Mouse (Mus musculus) 3T3-L1 (cell line): ENCODE measurements around the gene Csk.
A peak's percentile ranks its signal among the peaks of the same experiment; 100 is the strongest.

Experiments used
- DNase-seq: peaks from one replicate; pipeline ENCODE4 v3.0.0-alpha.2; 2015; ENCODE audit warnings: low read depth, low spot score

The Csk gene

DNA sequence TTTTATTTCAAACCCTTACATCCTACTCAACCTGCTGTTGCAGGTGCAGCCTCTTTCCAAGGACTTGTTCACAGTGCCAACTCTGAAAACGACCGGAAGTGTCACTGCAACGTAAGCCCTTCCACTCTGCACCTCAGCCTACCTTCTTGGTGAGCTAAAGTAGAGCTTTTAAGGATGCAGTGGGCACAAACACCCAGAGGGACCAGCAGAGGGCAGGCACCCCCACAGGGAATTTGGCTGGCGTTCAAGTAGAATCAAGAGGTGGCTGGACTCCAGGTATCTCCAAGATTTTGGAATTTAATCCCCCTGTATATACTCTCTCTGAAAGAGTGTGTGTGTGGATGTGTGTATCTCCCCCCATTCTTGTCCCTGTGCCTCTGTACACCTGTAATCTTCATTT, 4.4 kb upstream of the Csk start:
- no peak for DNase-seq

- no peak for DNase-seq
Observed at GRCm38 (mm10) chr9:57656631-57657350, 3.4 kb upstream of the Csk start.

DNA sequence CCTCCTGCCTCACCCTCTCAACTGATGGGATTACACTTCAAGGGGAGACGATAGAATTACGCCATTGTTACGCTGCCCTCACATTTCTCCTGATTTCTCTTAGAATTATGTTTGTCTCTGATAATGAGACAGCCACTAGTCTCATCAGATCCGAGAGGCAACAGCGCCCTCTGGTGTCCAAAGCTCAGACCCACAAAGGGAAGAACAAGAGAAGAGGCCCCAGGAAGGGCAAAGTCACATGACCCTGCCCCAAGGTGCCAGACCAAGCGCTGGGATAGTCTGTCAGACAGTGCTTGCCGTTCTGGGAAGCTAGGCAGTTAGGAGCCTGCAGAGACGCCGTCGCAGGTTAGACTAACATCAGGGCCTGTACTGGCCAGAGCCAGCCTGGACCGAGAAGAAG, 2.3 kb upstream of the Csk start:
- peak; percentile 98 for DNase-seq

DNA sequence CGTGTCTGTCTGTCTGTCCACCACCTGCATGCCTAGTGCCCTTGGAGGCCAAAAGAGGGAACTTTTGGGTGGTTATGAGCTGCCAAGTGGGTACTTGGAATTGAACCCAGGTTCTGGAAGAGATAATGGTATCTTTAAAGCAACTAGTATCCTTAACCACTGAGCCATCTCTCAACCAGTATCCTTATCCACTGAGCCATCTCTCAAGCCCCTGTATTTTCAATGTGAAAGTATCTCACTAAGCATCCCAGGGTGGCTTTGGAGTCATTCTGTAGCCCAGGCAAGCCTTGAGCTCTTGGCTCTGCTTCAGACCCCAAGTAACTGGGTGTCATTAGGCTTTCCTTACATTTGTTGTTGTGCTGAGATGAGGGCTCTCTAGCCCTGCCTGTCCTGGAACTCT, 1.5 kb upstream of the Csk start:
- DNase-seq, result no peak

- no peak for DNase-seq
Observed at GRCm38 (mm10) chr9:57652855-57653254, 576 bp downstream of the Csk start.

DNA sequence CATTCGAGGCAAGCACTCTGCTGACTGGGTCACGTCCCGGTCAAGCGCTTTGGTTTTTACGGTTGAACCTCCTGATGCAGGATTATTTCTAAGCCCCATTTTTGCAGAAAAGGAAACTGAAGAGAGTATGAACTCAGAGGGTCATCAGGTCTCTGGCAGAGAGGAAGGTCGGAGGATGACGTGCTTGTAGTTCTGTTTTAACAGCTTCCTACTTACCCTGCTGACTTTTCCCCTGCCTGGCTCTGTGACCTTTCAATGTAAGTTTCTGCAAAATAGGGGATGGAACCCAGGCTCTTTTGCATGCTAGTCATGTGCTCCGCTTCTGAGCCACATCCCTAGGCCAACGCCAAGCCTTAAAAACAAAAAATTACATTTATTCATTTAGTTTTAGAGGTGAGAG, 1.1 kb downstream of the Csk start:
- no peak for DNase-seq

- DNase-seq, result no peak
Observed at GRCm38 (mm10) chr9:57650786-57651311, 2.6 kb downstream of the Csk start.

- DNase-seq, result peak; percentile 58
Observed at GRCm38 (mm10) chr9:57650130-57650785, 3.2 kb downstream of the Csk start.

DNA sequence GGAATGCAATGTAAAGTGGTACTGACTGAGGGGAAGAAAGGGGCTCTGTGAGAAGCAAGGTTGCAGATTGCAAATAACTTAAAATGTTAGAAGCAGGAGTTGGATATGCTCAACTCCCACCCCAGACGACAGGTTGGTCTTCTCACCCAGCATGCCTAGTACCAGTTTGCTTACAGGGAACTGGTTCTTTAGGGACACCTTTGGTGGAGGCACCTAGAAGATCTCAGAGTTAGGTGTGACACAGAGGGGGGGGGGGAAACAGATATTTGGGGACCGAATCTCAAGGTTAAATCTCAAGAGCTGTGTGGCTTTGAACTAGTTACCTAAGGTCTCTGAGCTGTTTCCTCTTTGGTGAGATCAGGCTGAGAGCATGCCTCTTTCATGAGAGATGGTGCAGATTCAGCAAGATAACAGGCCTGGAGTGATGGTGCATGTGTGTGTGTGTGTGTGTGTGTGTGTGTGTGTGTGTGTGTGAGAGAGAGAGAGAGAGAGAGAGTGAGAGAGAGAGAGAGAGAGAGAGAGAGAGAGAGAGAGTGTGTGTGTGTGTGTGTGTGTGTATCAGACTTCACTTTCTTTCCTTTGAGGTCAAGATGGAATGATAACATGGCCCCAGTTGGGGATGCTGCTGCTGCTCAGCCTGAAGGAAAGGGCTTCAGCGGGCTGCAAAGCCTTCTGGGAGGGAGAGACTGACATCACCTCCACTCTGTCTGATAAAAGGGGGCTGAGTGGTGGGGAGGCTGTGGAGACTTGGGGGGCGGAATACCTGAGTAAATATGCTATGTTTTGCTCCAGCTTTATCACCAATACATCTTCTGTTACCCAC, 5.9 kb downstream of the Csk start:
- no peak for DNase-seq

GRCm38 (mm10) chr9:57646551-57647103, 6.8 kb downstream of the Csk start:
- DNase-seq, result no peak

- peak; percentile 83 for DNase-seq
Observed at GRCm38 (mm10) chr9:57644944-57645893, 8.2 kb downstream of the Csk start.

DNA sequence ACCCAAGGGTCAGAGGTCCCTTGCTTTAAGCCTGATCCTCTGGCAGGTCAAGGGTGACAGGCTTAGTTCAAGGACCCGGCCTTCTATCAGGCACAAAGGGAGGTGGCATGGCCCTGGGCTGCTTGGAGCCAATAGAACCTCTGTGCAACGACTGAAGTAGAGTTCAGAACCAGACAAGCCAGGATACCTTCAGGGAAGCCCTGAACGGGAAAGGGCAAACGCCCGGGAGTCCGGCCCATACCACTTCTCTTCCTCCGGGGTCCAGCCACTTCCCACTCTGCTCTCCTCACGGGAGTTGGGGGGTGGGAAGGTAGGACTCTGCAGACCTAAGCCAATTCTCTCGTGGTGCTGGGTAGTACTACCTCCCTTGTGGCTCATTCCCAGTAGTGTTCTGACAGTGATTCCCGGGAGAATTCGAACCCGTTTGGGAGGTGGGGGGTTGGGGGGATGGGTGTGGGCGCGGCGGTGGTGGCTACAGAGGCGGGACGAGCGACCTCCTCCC, 8.9 kb downstream of the Csk start:
- DNase-seq, result peak; percentile 42

GRCm38 (mm10) chr9:57643856-57644180, 9.6 kb downstream of the Csk start:
- no peak for DNase-seq

DNA sequence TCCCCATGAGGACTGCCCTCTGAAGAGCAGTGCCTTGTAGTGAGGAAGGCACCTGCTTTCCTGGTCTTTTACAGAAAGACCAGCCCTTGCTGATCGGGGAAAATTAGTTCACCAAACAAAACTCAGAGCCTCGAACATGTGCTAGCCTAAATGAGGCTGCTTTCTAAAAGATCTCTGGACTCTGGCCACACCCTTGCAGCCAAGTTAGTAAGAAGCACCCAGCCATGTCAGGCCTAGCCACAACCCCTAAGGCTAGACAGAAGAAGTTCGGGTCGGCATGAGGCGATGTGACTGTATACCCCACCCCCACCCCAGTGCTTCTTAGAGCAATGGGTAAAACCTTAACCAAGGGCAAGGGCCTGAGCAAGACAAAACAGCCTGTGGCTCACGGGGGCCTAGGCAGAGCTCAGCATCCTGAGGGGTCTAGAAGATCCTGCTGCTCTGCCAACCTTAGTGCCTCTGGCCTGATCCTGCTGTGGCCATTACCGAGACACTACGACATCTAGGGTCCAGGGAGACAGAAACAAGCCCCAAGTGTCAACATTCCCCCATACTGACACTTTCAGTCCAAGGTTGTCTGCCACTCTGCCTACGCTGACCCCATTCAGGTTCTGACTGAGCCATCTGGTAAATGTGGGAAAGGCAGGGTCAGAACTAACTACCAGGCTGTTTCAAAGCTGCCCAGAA, 10.1 kb downstream of the Csk start:
- no peak for DNase-seq

DNA sequence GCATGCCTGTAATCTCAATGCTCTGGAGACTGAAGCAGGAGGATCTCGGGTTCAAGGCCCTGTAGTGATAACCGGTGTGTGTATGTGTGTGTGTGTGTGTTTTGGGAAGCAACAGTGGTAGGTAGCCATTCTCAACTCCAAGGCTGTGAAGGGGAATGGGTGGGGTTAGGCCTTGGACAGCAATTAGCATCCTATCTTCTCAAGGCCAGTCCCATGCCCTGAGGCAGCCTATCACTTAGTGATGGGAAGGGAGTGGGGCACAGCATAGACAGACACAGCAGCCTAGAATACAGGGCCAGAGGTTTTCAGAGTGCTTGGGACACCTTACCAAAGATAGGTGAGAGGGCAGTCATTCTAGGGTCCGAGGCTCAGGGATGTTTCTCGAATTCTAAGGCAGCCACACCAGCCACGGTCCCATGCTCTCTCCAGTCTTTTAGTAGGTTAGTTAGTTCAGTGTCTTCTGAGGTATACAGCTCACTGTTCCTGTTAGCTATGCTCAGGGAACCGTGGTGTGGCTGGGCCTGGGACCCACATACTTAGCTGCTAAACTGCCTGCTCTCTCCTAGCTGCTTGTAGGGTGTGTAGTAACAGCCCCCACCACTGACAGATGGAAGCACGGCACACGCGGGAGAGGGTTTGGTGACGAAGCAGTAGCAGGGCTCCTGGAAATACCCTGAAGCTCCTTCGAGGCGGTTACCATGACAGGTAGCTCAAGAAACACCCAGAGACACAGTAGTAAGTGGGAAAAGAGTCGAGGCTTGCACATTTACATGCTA, 11.5 kb downstream of the Csk start:
- DNase-seq, result no peak

DNA sequence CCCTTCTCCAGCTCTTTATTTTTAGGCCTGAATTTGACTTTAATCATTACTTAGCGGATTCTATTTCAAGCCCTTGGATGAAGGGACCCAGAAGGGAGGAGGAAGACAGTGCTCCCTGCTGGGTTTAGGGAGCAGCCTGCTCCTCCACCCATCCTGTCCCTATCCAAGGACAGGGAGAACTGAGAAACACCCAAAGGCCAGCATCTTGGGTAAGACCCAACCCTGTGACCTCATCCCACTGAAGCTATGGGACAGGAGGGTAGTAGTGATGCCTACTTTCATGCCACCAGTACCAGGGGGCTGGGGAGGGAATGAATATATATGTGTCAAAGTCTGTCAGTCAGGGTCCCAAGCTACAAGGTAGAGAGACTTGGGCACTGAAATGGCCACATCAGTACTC, 12.4 kb downstream of the Csk start:
- no peak for DNase-seq

GRCm38 (mm10) chr9:57640384-57640783, 13.0 kb downstream of the Csk start:
- peak; percentile 83 for DNase-seq

GRCm38 (mm10) chr9:57639661-57640328, 13.6 kb downstream of the Csk start:
- DNase-seq, result no peak
